Mouse (Mus musculus) intestine, postnatal 0 days (tissue): ENCODE measurements around the gene Spire2. TPM values are rescaled to one million over a fixed set of nuclear protein-coding genes. Genes with fewer than 3 reads are reported as not detected.
A peak's percentile ranks its signal among the peaks of the same experiment; 100 is the strongest.

Experiments
- ATAC-seq: fragments of 200-750 bp; cut with Nextera tagmentation; 2 replicates; pipeline ENCODE4 v1.8.0; 2017; ENCODE audit warnings: mild to moderate bottlenecking, moderate TSS enrichment, moderate library complexity
- H3K27ac ChIP-seq: fragments of 300-500 bp; sonication (generic); 2 replicates; pipeline ENCODE4 v1.5.1; 2014; ENCODE audit warnings: mild to moderate bottlenecking, low read depth, low read length, moderate library complexity
- H3K27me3 ChIP-seq: fragments of 300-500 bp; sonication (generic); replicated peaks from 2 replicates; pipeline ENCODE4 v1.6.1; 2014; ENCODE audit warnings: low read length, mixed read lengths; ENCODE audit not compliant: control insufficient read depth, insufficient read depth
- H3K36me3 ChIP-seq: fragments of 300-500 bp; sonication (generic); 2 replicates; pipeline ENCODE4 v1.6.1; 2014; ENCODE audit warnings: mild to moderate bottlenecking, moderate library complexity; ENCODE audit not compliant: control insufficient read depth, insufficient read depth
- H3K4me1 ChIP-seq: fragments of 300-500 bp; sonication (generic); replicated peaks from 2 replicates; pipeline ENCODE4 v1.6.1; 2014; ENCODE audit warnings: antibody characterized with exemption, low read length, mixed read lengths; ENCODE audit not compliant: control insufficient read depth, insufficient read depth
- H3K4me2 ChIP-seq: fragments of 300-500 bp; sonication (generic); replicated peaks from 2 replicates; pipeline ENCODE4 v1.6.1; 2014; ENCODE audit warnings: low read depth, mild to moderate bottlenecking, moderate library complexity
- H3K4me3 ChIP-seq: fragments of 300-500 bp; sonication (generic); 2 replicates; pipeline ENCODE4 v1.5.1; 2014; ENCODE audit warnings: low read depth, low read length
- H3K9ac ChIP-seq: fragments of 300-500 bp; sonication (generic); 2 replicates; pipeline ENCODE4 v1.6.1; 2014; ENCODE audit warnings: mild to moderate bottlenecking, low read depth, low read length
- H3K9me3 ChIP-seq: fragments of 300-500 bp; sonication (generic); 2 replicates; pipeline ENCODE4 v1.6.1; 2016; ENCODE audit warnings: mixed run types; ENCODE audit not compliant: control insufficient read depth
- CTCF ChIP-seq: sonication (generic); IDR thresholded peaks from 2 replicates; pipeline ENCODE4 v1.5.1; 2016; ENCODE audit warnings: low read depth, mild to moderate bottlenecking, control low read depth, antibody characterized with exemption, moderate library complexity
- WGBS: fragments of 180-500 bp; shearing (Covaris S2); extraction: QIAGEN DNeasy Blood & Tissue Kit; methylation state at CpG from one replicate; pipeline ENCODE4 v1.1.7; 2014; 5-methylcytosine and 5-hydroxymethylcytosine counted together
- polyA plus RNA-seq: library from polyadenylated mRNA; unstranded; fragments of >200 nt; fragmentation: Nextera tagmentation; extraction: Ambion mirVana; gene quantifications from 2 replicates; pipeline ENCODE4 v1.2.1, GENCODE M21; 2015

The Spire2 gene
- polyA plus RNA-seq, 1 experiment from 2014 or later = 2.5 TPM

DNA sequence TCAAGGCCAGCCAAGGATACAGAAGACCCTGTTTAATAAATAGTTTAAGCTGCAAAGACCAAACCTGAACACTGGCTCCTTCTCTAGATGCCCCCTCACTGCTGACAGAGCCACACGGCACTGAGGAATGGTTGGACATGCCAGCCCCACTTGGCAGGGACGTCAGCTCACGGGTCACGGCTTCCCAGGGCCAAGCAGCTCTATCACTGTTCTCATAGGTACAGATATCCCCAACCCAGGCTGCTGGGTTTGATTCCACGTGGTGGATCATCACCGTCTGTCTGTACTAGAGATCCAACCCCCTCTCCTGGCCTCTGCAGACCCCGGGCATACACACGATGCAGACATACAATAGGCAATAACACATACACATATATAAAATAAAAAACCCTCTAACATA lies 41.8 kb upstream of the Spire2 start:
- TF ChIP-seq CTCF = no peak
- ATAC-seq = no peak
- no peaks in the 10 kb centered on the region for H3K4me1 ChIP-seq
- H3K4me2 ChIP-seq = no peak overlapping the region
- H3K4me3 ChIP-seq = no peak overlapping the region
- H3K27ac ChIP-seq = no peak overlapping the region
- no peak overlapping the region for H3K9ac ChIP-seq
- no peaks in the 10 kb centered on the region for H3K9me3 ChIP-seq
- WGBS = 93% methylated on average over 8 of the region's 8 CpGs
- H3K36me3 ChIP-seq = peaks cover 12% of the 10 kb centered on the region; the same call in 1 of the 2 replicates
- H3K27me3 ChIP-seq = no peaks in the 10 kb centered on the region

DNA sequence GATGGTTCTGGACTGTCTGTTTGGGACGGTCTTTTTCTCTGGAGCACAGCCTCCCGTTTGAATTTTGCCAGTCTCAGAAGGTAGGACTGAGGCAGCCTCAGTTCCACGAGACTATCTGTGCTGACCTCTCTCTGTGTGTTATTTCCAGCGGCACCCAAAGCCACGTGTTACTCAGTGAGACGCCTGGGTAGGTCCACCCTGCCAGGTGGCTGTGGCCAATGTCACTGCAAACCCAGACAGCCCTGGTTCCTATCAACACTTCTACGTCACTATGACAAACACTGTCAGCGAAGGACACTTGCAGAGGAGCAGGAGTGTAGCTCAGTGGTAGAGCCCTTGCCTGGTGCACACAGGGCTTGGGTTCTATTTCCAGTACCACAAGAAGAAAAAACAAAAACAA lies 40.8 kb upstream of the Spire2 start:
- Histone ChIP-seq H3K9ac (no peak overlapping the region), H3K9me3 (no peaks in the 10 kb centered on the region), H3K27ac (no peak overlapping the region), H3K4me3 (no peak overlapping the region), H3K4me1 (no peaks in the 10 kb centered on the region), H3K27me3 (no peaks in the 10 kb centered on the region), H3K4me2 (no peak overlapping the region), H3K36me3 (peaks cover 12% of the 10 kb centered on the region; the same call in 1 of the 2 replicates)
- ATAC-seq = no peak
- 89% methylated on average over 8 of the region's 8 CpGs for WGBS
- no peak for TF ChIP-seq CTCF

DNA sequence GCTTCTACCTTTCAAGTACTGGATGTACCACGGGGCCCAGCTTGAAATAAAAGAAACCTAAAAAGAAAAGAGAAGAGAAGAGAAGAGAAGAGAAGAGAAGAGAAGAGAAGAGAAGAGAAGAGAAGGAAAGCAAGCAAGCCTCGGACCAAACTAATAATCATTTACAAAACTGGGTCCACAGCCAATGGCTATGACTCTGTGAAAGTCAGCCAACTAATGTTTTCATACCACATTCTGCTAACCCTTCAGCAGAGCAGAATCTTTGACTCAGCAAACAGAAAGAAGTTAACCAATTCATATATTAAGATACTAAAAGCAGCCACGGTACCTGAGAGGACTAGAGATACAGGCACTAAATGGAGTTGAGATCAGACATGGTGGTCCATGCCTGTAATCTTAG lies 40.2 kb upstream of the Spire2 start:
- no peak overlapping the region for H3K4me2 ChIP-seq
- no peaks in the 10 kb centered on the region for H3K27me3 ChIP-seq
- no peaks in the 10 kb centered on the region for H3K9me3 ChIP-seq
- TF ChIP-seq CTCF = no peak
- no peaks in the 10 kb centered on the region for H3K4me1 ChIP-seq
- no peak overlapping the region for H3K9ac ChIP-seq
- no peak overlapping the region for H3K4me3 ChIP-seq
- H3K36me3 ChIP-seq = peaks cover 12% of the 10 kb centered on the region; the same call in 1 of the 2 replicates
- no peak overlapping the region for H3K27ac ChIP-seq
- no peak for ATAC-seq
- WGBS = 82% methylated on average over 3 of the region's 3 CpGs

DNA sequence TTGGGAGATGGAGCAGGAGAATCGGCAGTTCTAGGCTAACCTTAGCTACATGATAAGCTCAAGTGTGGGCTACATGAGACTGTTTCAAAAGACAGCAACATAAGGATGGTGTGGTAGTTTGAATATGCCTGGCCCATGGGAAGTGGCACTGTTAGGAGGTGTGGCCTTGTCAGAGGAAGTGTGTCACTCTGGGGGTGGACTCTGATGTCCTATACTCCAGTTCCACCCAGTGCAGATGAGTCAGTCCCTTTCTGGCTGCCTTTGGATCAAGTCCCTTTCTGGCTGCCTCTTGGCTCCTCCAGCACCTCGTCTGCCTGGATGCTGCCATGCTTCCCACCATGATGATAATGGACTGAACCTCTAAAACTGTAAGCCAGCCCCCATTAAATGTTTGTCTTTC lies 39.7 kb upstream of the Spire2 start:
- H3K4me3 ChIP-seq = no peak overlapping the region
- no peak overlapping the region for H3K4me2 ChIP-seq
- H3K27me3 ChIP-seq = no peaks in the 10 kb centered on the region
- ATAC-seq = no peak
- no peak overlapping the region for H3K9ac ChIP-seq
- 85% methylated on average over 2 of the region's 2 CpGs for WGBS
- H3K27ac ChIP-seq = no peak overlapping the region
- H3K36me3 ChIP-seq = peaks cover 10% of the 10 kb centered on the region; the same call in 1 of the 2 replicates
- TF ChIP-seq CTCF = no peak
- no peaks in the 10 kb centered on the region for H3K4me1 ChIP-seq
- no peaks in the 10 kb centered on the region for H3K9me3 ChIP-seq

DNA sequence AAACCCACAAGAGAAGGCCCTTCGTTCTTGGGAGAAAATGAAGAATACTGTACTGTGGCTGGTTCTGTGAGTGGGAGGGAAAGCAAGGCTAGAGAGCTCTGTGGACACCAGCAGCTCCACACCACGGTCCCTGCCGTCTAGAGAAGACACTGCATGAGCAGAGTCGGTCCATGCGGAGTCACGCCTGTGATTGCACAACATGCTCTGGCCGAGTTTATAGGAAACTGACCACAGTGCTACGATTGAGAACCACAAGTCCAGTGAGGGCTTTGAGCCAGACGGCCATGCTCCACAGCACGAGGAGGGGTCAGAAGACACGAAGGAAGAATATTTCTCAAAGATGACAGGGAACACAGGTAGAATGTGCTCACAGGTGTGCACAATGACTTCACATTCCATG lies 34.2 kb upstream of the Spire2 start:
- Histone ChIP-seq H3K9me3 (no peaks in the 10 kb centered on the region), H3K4me3 (no peak overlapping the region), H3K4me2 (no peak overlapping the region), H3K27me3 (no peaks in the 10 kb centered on the region), H3K27ac (no peak overlapping the region), H3K4me1 (no peaks in the 10 kb centered on the region), H3K9ac (no peak overlapping the region), H3K36me3 (peaks cover 5% of the 10 kb centered on the region; the same call in 1 of the 2 replicates)
- TF ChIP-seq CTCF = no peak
- WGBS = 92% methylated on average over 11 of the region's 11 CpGs
- no peak for ATAC-seq

DNA sequence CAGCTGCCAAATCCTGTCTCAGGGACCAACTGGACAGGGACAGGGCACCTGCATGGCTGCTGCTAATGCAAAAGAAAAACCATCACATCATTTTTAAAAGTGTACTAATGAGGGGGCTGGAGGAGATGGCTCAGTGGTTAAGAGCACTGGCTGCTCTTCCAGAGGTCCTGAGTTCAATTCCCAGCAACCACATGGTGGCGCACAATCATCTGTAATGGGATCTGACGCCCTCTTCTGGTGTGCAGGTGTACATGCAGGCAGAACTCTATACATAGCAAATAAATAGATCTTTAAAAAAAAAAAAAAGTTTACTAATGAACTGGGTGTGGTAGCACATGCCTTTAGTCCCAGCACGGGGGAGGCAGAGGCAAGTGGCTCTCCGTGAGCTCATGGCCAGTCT lies 23.8 kb upstream of the Spire2 start:
- no peak overlapping the region for H3K4me2 ChIP-seq
- no peak overlapping the region for H3K4me3 ChIP-seq
- no peak for ATAC-seq
- peaks cover 14% of the 10 kb centered on the region for H3K36me3 ChIP-seq
- TF ChIP-seq CTCF = no peak
- H3K4me1 ChIP-seq = no peaks in the 10 kb centered on the region
- 67% methylated on average over 4 of the region's 4 CpGs for WGBS
- no peaks in the 10 kb centered on the region for H3K27me3 ChIP-seq
- H3K27ac ChIP-seq = no peak overlapping the region
- no peaks in the 10 kb centered on the region for H3K9me3 ChIP-seq
- H3K9ac ChIP-seq = no peak overlapping the region

DNA sequence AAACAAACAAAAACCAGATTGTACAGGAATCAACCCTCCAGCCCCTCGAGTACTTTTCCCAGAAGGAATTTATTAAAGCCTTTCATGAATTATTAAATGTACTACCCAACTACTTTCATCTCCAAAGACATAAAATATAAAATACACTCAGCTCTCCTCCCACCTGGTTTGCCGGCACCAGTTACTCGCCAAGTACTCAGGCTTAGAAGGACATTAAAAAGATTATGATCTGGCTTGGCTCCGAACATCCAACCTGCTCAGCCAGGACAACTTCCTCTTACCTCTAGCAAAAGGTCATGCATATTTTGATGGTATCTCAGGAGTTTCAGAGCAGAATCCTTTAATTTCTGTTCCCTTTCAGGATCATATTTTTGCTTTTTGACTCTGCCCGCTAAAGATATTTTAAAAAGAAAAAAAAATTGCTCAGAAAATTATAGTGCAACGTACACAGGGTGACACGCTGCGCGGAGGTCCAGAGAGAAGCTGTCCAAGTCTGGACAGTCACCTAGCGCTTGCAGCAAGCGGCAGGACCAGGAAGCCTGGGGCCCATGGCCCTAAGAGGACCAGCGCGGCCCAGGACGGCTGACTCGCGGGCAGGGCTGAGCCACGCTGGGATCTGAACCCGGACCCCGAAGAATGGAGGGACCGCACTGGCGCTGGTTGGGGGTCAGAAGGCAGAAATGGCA lies 14.6 kb upstream of the Spire2 start:
- Histone ChIP-seq H3K4me1 (no peaks in the 10 kb centered on the region), H3K27me3 (no peaks in the 10 kb centered on the region), H3K27ac (no peak overlapping the region), H3K9me3 (no peaks in the 10 kb centered on the region), H3K4me3 (peak overlapping the region; percentile 64), H3K36me3 (no peaks in the 10 kb centered on the region), H3K4me2 (peak overlapping the region; percentile 90), H3K9ac (peak overlapping the region; percentile 53)
- WGBS = 4% methylated on average over 21 of the region's 21 CpGs
- no peak for TF ChIP-seq CTCF
- ATAC-seq = peak; percentile 69
